Mouse (Mus musculus) MEL (cell line): Measurements from ENCODE around the gene Il18r1. TPM values are rescaled to one million over a fixed set of nuclear protein-coding genes. Genes with fewer than 3 reads are reported as not detected.

Source experiments
- DNase-seq: peaks from one replicate; pipeline ENCODE4 v3.0.0; 2011; ENCODE audit warnings: low read depth, low spot score
- H3K27ac ChIP-seq: 2 replicates; pipeline ENCODE4 v1.5.1; 2012; ENCODE audit warnings: low read depth, mild to moderate bottlenecking, control low read depth, low read length, moderate library complexity; ENCODE audit not compliant: control insufficient read depth
- H3K27me3 ChIP-seq, 2 experiments: fragments of 150-350 bp in 1 of 2; sonication (generic) in 1 of 2; 2 replicates each; pipeline ENCODE4 v1.6.1; 2012; ENCODE audit warnings: low read length in 2 of 2, mild to moderate bottlenecking in 2 of 2, improper control_type of control experiment in 1 of 2, moderate library complexity in 1 of 2; ENCODE audit not compliant: insufficient read depth in 2 of 2, control insufficient read depth in 1 of 2
- H3K36me3 ChIP-seq, 2 experiments: 2 replicates each; pipeline ENCODE4 v1.6.1; 2012 to 2014; ENCODE audit warnings: low read length in 2 of 2, improper control_type of control experiment in 1 of 2, inconsistent platforms in 1 of 2, mild to moderate bottlenecking in 1 of 2; ENCODE audit not compliant: insufficient read depth in 2 of 2, control insufficient read depth in 1 of 2
- H3K4me1 ChIP-seq, 2 experiments: fragments of 150-350 bp in 1 of 2; sonication (generic) in 1 of 2; 2 replicates each; pipeline ENCODE4 v1.6.1; 2012; ENCODE audit warnings: low read length in 2 of 2, improper control_type of control experiment in 1 of 2, mild to moderate bottlenecking in 1 of 2; ENCODE audit not compliant: insufficient read depth in 2 of 2, control insufficient read depth in 1 of 2
- H3K4me3 ChIP-seq, 2 experiments: fragments of 150-350 bp in 1 of 2; sonication (generic) in 1 of 2; 2 replicates each; pipeline ENCODE4 v1.5.1; 2012; ENCODE audit warnings: low read depth in 2 of 2, low read length in 2 of 2, mild to moderate bottlenecking in 2 of 2, moderate library complexity in 2 of 2, control low read depth in 1 of 2, improper control_type of control experiment in 1 of 2; ENCODE audit not compliant: control insufficient read depth in 1 of 2, insufficient read depth in 1 of 2
- H3K79me2 ChIP-seq: 2 replicates; pipeline ENCODE4 v1.6.1; 2012; ENCODE audit warnings: mild to moderate bottlenecking, low read length, moderate library complexity; ENCODE audit not compliant: control insufficient read depth, poor library complexity, insufficient read depth
- H3K9ac ChIP-seq: 2 replicates; pipeline ENCODE4 v1.6.1; 2012; ENCODE audit warnings: low read depth, mild to moderate bottlenecking, control low read depth, low read length, moderate library complexity; ENCODE audit not compliant: control insufficient read depth, poor library complexity, severe bottlenecking
- H3K9me3 ChIP-seq: fragments of 150-350 bp; sonication (generic); replicated peaks from 2 replicates; pipeline ENCODE4 v1.6.1; 2012; ENCODE audit warnings: mild to moderate bottlenecking, low read length, improper control_type of control experiment, moderate library complexity; ENCODE audit not compliant: insufficient read depth
- BHLHE40 ChIP-seq: IDR thresholded peaks from 2 replicates; pipeline ENCODE4 v1.6.1; 2012; ENCODE audit warnings: low read depth, mild to moderate bottlenecking, inconsistent platforms, low read length, improper control_type of control experiment, borderline replicate concordance
- E2F4 ChIP-seq: IDR thresholded peaks from 2 replicates; pipeline ENCODE4 v1.6.1; 2011; ENCODE audit warnings: low read depth, low read length, improper control_type of control experiment, borderline replicate concordance
- ELF1 ChIP-seq: IDR thresholded peaks from 2 replicates; pipeline ENCODE4 v1.6.1; 2014; ENCODE audit warnings: low read depth, mild to moderate bottlenecking, inconsistent platforms, low read length, improper control_type of control experiment, moderate library complexity
- EP300 ChIP-seq, 2 experiments: IDR thresholded peaks; 2 replicates each; pipeline ENCODE4 v1.6.1; 2011; ENCODE audit warnings: improper control_type of control experiment in 2 of 2, low read length in 2 of 2, low read depth in 1 of 2, mild to moderate bottlenecking in 1 of 2
- ETS1 ChIP-seq: IDR thresholded peaks from 2 replicates; pipeline ENCODE4 v1.6.1; 2012; ENCODE audit warnings: low read depth, mild to moderate bottlenecking, inconsistent platforms, low read length, improper control_type of control experiment, moderate library complexity
- HCFC1 ChIP-seq: IDR thresholded peaks from 2 replicates; pipeline ENCODE4 v1.6.1; 2012; ENCODE audit warnings: low read depth, mild to moderate bottlenecking, inconsistent platforms, low read length, improper control_type of control experiment, moderate library complexity
- KAT2A ChIP-seq: conservative IDR thresholded peaks from 2 replicates; pipeline ENCODE4 v1.6.1; 2012; ENCODE audit warnings: low read depth, low read length, improper control_type of control experiment, inconsistent platforms
- MAX ChIP-seq: IDR thresholded peaks from 2 replicates; pipeline ENCODE4 v1.6.1; 2011; ENCODE audit warnings: low read length, improper control_type of control experiment
- MAZ ChIP-seq: IDR thresholded peaks from 2 replicates; pipeline ENCODE4 v1.6.1; 2012; ENCODE audit warnings: low read depth, mild to moderate bottlenecking, inconsistent platforms, low read length, improper control_type of control experiment
- MYB ChIP-seq: IDR thresholded peaks from 2 replicates; pipeline ENCODE4 v1.6.1; 2011; ENCODE audit warnings: mild to moderate bottlenecking, low read depth, low read length, improper control_type of control experiment
- MYC ChIP-seq: IDR thresholded peaks from 2 replicates; pipeline ENCODE4 v1.6.1; 2011; ENCODE audit warnings: low read depth, mild to moderate bottlenecking, low read length, improper control_type of control experiment, moderate library complexity
- NELFE ChIP-seq: IDR thresholded peaks from 2 replicates; pipeline ENCODE4 v1.6.1; 2011; ENCODE audit warnings: low read depth, low read length, improper control_type of control experiment
- POLR2AphosphoS2 ChIP-seq: IDR thresholded peaks from 2 replicates; pipeline ENCODE4 v1.6.1; 2011; ENCODE audit warnings: low read length, improper control_type of control experiment
- POLR2AphosphoS5 ChIP-seq: IDR thresholded peaks from 2 replicates; pipeline ENCODE4 v1.6.1; 2012; ENCODE audit warnings: low read depth, borderline replicate concordance, mild to moderate bottlenecking, inconsistent platforms, low read length, moderate library complexity, mixed read lengths
- RCOR1 ChIP-seq: IDR thresholded peaks from 2 replicates; pipeline ENCODE4 v1.6.1; 2012; ENCODE audit warnings: low read depth, mild to moderate bottlenecking, inconsistent platforms, low read length, improper control_type of control experiment
- SMC3 ChIP-seq: IDR thresholded peaks from 2 replicates; pipeline ENCODE4 v1.6.1; 2011; ENCODE audit warnings: low read depth, low read length, improper control_type of control experiment
- TAL1 ChIP-seq: IDR thresholded peaks from 2 replicates; pipeline ENCODE4 v1.6.1; 2012; ENCODE audit warnings: mild to moderate bottlenecking, inconsistent platforms, low read length, moderate library complexity, mixed read lengths
- TBP ChIP-seq: IDR thresholded peaks from 2 replicates; pipeline ENCODE4 v1.8.0; 2011; ENCODE audit warnings: low read depth, low read length, improper control_type of control experiment
- TCF12 ChIP-seq: IDR thresholded peaks from 2 replicates; pipeline ENCODE4 v1.6.1; 2014; ENCODE audit warnings: low read depth, mild to moderate bottlenecking, inconsistent platforms, low read length, improper control_type of control experiment, moderate library complexity
- USF1 ChIP-seq: IDR thresholded peaks from 2 replicates; pipeline ENCODE4 v1.6.1; 2014; ENCODE audit warnings: low read depth, mild to moderate bottlenecking, inconsistent platforms, low read length, improper control_type of control experiment, moderate library complexity
- USF2 ChIP-seq, 2 experiments: IDR thresholded peaks; 2 replicates each; pipeline ENCODE4 v1.6.1; 2011 to 2012; ENCODE audit warnings: improper control_type of control experiment in 2 of 2, low read length in 2 of 2, borderline replicate concordance in 1 of 2, inconsistent platforms in 1 of 2, low read depth in 1 of 2, mild to moderate bottlenecking in 1 of 2; ENCODE audit not compliant: insufficient read depth in 1 of 2
- ZKSCAN1 ChIP-seq: IDR thresholded peaks from 2 replicates; pipeline ENCODE4 v1.6.1; 2012; ENCODE audit warnings: low read depth, mild to moderate bottlenecking, inconsistent platforms, low read length, improper control_type of control experiment, moderate library complexity
- ZNF384 ChIP-seq: IDR thresholded peaks from 2 replicates; pipeline ENCODE4 v1.6.1; 2012; ENCODE audit warnings: low read depth, mild to moderate bottlenecking, inconsistent platforms, low read length, improper control_type of control experiment
- polyA plus RNA-seq, 2 experiments: library from polyadenylated mRNA; stranded (reverse) in 1 of 2; unstranded in 1 of 2; fragments of >175 nt in 1 of 2; fragments of >200 nt in 1 of 2; gene quantifications; 2 replicates each; pipeline versions ENCODE4 v1.2.1 to v1.2.4; 2012; ENCODE audit warnings: low replicate concordance in 2 of 2, low read depth in 1 of 2; ENCODE audit not compliant: insufficient read length in 2 of 2, insufficient read depth in 1 of 2, missing spikeins in 1 of 2
- total RNA-seq: library from RNA; depleted of rRNA; stranded (reverse); fragments of 300-350 nt; gene quantifications from 2 replicates; pipeline ENCODE4 v1.2.3, GENCODE M21; 2012

Gene Il18r1
- total and polyA plus RNA-seq, 3 experiments, result 0.08 to 0.10 TPM; not detected in 1

GRCm38 (mm10) chr1:40469900-40470299 lies 4.5 kb downstream of the Il18r1 start:
- Histone ChIP-seq H3K4me3 (no peak overlapping the region), H3K79me2 (no peaks in the 10 kb centered on the region), H3K27ac (no peak overlapping the region), H3K36me3 (peaks cover 0 to 15% of the 10 kb centered on the region in 2 experiments; a peak in 2 of 4 replicates), H3K27me3 (no peaks in the 10 kb centered on the region), H3K9ac (no peak overlapping the region), H3K4me1 (peaks cover 0 to 16% of the 10 kb centered on the region in 2 experiments; a peak in 3 of 4 replicates), H3K9me3 (no peaks in the 10 kb centered on the region)
- DNase-seq, result no peak
- TF ChIP-seq USF2 (IDR thresholded peaks at IDR 0.05; ENCODE audit: borderline replicate concordance in 1 of 2, insufficient read depth in 1 of 2, low read depth in 1 of 2, low read length in 2 of 2), result no peak
- no peak for TF ChIP-seq USF1
- no peak for TF ChIP-seq MAZ
- no peak for TF ChIP-seq KAT2A
- no peak for TF ChIP-seq BHLHE40
- no peak for TF ChIP-seq TBP
- no peak for TF ChIP-seq TAL1
- no peak for TF ChIP-seq ZKSCAN1
- TF ChIP-seq POLR2AphosphoS5, result no peak
- no peak for TF ChIP-seq SMC3
- TF ChIP-seq TCF12, result no peak
- no peak for TF ChIP-seq MYB

GRCm38 (mm10) chr1:40472401-40472800 lies 7.0 kb downstream of the Il18r1 start:
- TF ChIP-seq RCOR1 (no peak), POLR2AphosphoS2 (no peak), ZNF384 (no peak), MYC (no peak), BHLHE40 (no peak), USF1 (no peak), MAX (no peak), ETS1 (no peak), MYB (no peak), EP300 (IDR thresholded peaks at IDR 0.05; ENCODE audit: low read depth in 1 of 2, low read length in 2 of 2) (no peak), TAL1 (no peak), ZKSCAN1 (no peak), KAT2A (no peak), USF2 (IDR thresholded peaks at IDR 0.05; ENCODE audit: borderline replicate concordance in 1 of 2, insufficient read depth in 1 of 2, low read depth in 1 of 2, low read length in 2 of 2) (no peak), E2F4 (no peak), ELF1 (no peak), NELFE (no peak), HCFC1 (no peak)
- TF ChIP-seq, all 39 proteins: peak for 0
- Histone ChIP-seq H3K9ac (no peak overlapping the region), H3K4me1 (peaks cover 0 to 16% of the 10 kb centered on the region in 2 experiments; a peak in 3 of 4 replicates), H3K4me3 (no peak overlapping the region), H3K79me2 (no peaks in the 10 kb centered on the region), H3K36me3 (peaks cover 0 to 15% of the 10 kb centered on the region in 2 experiments; a peak in 2 of 4 replicates), H3K27ac (no peak overlapping the region), H3K9me3 (no peaks in the 10 kb centered on the region), H3K27me3 (no peaks in the 10 kb centered on the region)
- DNase-seq, result no peak
